Mouse (Mus musculus) retina, postnatal 1 day (tissue): Measurements from ENCODE around the gene Arl6ip6.

Experiments
- DNase-seq: peaks from one replicate; pipeline ENCODE4 v3.0.0-alpha.2; 2012

Gene Arl6ip6

DNA sequence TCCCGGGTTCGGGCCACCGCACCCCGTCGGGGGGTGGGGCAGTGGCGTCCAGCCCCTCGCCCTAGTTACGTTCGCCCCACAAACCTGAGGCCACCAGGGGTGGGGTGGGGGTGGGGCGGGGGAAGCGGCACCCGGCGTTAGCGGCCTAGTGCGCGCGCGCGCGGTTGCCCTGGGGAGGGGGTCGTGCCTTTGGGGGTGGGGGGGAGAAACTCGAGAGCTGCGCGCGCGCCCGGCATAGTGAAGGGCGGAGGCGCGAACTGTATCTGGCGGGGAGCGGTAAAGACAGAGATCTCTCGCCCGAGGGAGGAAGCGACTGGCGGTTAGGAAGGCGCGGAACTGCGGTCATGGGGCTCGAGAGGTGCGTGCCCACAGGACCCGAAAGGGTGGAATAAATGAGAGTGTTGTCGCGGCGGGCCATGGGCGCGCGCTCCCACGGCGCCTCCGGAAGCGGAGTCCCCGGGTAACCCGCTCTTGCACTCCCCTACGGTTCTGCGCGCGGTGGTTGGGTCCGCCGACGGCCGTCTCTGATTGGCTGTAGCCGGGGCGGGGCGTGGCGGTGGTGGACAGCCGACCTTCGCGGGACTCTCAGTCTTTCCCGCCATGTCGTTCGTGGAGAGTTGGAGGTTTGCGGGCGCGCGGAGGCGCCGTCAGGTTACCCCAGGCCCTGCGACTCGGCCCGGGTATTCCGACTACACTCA lies at the start of gene Arl6ip6:
Arl6ip6 (plus strand) TSS at position 204 of the 698 bp plus-strand sequence.
- peak; percentile 97 for DNase-seq

DNA sequence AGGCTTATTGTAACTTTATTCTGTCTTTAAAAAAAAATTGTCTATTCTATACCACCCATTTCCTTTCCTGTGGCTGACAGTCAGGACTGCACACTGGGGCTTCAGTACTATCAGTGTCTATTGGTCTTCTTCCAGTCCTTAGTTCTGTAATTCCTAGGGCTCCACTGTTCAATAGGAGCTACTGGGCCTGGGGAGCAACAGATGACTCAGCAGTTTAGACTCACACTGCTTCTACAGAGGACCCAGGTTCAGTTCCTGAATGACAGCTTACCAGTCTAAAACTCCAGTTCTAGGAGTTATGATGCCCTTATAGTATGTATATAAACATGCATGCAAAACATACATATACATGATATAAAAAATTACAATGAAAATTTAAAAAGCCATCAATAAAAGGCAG lies 44.7 kb upstream of the Arl6ip6 start:
- no peak for DNase-seq

DNA sequence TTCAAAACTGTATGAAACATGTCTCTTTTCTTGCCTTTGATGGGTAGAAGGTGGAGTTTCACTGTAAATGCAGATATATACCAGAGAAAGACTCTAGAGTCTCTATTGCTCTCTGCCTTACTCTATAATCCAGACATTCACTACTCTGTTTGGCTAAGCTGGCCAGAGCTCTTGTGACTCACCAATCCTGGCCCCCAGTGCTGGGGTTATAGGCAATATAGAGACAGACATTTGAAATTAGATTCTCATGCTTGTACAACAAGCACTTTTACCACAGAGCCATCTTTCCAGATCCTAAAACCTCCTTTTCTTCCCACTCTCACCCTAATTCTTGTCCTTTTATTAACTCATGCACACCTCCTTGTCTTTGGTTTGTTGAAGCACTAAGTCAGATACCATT lies 17.6 kb upstream of the Arl6ip6 start:
- DNase-seq = no peak

DNA sequence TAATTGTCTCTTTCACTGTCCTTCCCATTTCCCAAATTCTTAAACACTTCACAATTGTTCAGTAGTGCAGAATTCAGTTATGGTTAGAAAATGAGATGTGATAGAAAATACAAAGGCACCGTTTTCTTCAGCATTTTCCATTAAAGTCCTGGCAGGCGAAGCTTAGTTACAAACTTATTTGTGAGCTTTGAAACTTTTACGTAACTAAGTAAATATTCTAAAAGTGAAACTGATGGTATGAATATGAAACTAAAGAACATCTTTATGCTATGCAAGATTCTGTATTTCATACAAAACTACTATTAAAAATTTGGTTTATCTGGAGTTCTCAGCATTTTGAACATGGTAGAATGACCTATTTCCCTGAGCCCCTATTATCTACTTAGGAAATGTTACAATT lies 12.6 kb upstream of the Arl6ip6 start:
- no peak for DNase-seq

DNA sequence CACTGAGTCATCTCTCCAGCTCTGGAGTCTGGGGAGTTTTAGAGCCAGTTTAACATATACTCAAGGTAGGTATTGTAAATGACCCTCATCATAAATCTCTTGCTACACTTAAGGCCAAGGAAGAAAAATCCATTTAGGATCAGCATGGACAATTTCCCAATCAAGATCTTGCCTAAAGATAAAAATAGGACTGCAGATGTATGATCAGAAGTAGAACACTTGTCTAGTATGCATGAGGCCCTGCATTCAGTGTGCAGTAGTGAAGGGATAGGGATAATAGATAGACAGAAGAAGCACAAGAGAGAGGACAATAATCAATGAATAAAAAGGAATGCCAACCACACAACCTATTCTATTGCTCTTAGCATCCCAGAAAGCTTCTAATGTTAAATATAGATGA lies 11.7 kb upstream of the Arl6ip6 start:
- DNase-seq = no peak

DNA sequence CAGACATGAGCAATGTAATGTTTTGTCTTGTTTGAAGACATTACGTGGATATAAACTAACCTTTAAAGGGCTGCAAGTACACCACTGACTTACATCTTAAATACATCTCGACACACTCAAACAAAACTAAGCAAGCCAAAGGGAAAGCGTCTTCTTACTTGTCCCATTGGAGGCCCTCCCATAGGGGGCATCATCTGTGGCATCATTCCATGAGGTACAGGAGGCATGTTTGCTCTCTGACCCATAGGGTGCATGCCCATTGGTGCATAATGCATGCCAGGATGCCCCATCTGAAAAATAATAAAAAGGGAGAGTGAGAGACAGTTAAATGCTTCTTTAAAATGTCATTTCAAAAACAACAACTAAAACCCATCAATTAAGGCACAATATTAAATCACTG lies 1.7 kb upstream of the Arl6ip6 start:
- peak; percentile 17 for DNase-seq

DNA sequence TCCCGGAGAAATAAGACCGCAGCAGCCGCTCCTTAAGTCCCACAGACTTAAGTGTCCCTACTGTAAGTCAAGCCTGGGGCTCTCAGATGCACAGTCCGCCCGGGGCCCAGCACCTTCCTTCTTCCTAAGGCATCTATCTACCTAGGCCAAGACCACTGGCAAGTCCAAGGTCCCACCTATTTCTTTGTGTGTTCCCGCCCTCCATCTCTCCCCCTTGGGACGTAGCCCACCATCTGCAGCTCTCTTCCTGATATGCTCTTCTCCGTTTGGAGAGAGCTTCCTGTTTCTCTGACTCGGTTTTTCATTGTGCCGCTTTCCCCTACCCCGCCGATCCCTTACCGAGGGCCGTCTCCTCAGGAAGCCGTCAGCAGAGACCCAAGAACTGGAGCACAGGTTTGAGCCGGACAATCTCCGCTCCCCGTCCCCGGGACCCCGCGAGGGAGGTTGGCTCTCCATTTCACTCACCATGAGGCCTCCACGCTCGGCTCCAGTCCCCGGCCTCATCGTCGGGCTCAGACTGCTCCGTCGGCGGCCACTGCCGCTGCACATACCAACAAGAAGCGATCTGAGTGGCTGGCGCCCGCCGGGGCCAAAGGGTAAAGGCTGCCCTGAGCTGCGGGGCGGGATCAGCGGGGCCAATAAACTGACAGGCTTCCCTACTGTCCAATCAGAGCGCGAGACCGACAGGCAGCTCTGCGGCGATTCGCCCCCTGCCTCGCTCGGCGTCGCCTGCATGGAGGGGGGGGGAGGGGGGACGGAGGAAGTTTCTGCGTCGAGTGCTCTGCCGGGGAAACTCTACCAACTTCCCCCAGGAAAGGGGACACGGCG lies 628 bp upstream of the Arl6ip6 start, which contains the start of gene Prpf40a:
Prpf40a (minus strand) TSS at position 601 of the 828 bp plus-strand sequence.
- DNase-seq = peak; percentile 100

DNA sequence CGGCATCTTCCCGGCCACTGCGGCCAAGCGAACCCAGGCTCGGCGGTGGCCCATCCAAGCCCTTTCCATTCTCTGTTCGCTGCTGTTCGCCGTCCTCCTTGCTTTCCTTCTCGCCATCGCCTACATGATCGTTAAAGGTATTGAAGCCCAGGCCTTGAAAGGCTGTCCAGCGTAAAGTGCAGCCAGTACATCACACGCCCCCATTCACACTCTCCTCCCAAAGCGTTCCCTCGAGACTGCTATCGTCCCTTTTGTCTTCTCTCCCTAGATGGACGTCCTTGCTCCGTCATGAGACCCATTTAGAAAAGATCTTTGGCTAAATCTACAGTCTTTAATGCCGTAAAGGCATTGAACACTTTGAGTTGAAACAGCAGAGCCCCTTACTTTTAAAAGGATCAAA lies 860 bp downstream of the Arl6ip6 start:
- DNase-seq = no peak

DNA sequence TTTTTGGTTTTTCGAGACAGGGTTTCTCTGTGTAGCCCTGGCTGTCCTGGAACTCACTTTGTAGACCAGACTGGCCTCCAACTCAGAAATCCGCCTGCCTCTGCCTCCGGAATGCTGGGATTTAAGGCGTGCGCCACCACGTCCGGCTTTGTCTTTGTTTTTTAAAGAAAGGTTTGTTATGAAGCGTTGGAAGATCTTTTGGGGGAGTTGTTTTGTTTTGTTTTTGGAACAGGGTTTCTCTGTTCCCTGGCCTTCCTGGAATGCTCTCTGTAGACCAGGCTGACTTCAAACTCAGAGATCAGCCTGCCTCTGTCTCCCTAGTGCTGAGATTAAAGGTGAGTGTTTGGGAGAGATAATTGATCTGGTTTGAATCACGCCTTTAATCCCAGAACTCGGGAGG lies 4.9 kb downstream of the Arl6ip6 start:
- no peak for DNase-seq

DNA sequence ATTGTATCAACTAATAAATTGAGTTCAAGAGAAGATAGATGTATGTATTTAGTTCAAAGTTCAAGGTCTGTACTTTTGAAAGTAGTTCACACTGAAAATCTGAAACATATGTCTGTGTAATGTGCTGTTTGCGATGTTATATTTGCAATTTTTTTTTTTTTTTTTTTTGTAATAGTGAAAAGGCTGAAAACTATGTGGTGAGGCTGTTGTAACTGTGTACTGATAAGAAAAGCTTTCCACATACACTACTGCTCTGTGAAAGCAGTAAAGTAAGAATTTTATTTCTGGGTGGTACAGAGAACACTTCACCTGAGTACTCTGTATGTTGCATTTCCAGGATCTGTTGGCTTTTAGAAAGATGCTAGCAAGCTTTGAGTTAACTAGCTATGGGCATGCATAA lies 7.7 kb downstream of the Arl6ip6 start:
- DNase-seq = no peak

DNA sequence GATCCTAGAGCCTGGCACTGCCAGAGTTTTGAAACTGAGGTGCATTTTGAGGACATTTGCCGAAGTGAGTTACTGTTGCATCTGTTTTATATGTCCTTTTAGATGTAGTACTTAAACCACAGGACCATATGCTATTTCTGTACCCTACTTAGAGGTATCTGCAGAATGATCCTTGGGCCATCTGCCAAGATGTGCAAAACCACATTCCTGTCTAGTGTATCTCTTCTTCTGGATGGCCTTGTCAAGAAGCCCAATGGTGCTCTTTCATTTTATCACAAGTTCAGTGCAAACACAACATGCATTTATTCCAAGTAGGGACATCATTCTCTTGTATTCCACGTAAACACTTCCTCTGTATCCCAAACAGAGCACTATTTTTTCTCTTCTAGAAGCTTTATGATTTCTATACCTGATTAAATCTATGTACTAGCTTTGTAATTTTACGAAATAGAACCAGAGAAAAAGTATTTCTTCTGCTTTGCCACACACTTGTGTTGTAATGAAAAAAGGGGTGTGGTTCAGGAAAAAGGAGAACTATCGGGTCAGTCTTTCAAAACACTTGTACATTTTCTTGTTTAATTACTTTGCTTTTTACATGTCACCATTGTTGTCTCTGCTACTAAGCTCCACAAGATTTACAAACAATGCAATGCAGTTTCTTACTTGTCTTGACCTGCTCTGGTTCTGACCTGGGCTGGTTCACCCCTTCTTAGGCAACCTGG lies 8.8 kb downstream of the Arl6ip6 start:
- DNase-seq = no peak

DNA sequence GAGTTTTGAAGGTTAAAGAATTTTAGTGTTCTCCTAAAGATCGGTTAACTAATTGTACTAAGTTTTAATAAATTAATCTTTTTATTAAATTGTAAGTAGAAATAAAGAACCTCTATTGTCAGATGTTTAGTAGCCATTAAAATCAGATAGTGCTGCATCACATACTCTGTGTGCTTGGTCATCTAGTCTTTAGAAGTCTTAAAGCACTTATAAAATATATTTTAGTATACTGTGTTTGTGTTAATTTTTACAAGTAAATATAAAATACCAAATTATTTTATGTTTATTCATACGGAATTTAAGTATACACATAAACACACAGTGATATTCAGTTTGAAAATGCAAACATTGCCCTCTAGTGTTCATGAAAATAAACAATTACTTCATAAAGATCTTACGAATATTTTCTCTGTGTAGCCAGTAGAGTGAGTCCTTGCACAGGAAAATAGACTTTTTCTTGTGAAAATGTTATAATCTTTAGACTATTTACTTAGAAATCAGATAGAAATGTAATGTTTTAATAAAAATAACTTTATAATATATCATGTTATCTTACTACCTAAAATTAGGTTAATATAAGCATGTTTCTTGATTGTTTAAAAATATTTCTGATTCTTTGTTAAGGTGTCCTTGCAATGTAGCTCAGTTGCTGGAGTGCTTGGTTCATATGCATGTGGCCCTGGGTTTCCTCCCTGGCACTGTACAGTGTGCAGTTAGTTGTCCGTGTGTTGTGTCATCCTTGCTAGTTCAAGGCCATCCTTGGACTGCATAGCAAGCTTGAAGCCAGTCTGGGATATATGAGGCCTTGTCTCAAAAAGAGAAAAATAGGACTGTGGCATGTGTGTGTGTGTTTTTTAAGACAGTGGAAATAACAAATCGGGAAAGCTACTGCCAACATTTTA lies 13.1 kb downstream of the Arl6ip6 start:
- DNase-seq = peak; percentile 54

DNA sequence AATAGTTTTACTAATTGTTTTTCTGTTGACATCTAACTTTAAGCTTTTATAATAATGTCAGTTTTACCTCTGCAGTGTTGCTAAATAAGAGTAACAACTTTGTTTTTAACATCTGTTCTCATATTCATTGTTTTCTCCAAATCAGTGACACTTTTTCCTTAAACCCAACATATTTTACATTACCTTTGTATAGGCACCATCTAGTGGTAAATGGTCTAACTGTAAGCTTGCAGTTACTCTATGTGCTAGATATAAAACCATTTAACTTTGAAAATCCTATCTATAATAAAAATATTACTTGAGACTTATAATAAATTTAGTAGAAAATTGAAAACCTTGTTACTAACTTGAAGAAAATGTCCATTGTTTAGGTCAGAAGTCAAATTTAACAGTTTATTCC lies 15.2 kb downstream of the Arl6ip6 start:
- no peak for DNase-seq

DNA sequence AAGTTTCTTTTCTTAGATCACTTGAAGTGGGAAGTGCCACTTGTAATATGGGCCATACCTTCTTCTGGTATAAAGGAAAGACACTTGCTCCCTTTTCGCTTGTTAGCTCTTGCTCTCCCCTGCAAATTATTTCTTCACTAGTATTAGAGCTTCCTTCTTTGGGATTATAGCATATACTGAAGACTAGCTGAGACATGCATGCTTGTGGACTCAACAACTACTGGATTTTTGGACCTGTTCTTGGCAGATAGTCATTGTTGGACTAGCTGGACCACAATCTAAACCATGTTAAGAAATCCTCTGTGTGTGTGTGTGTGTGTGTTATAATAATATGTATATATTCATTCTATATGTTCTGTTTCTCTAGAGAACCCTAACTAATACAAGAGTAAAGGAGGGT lies 22.0 kb downstream of the Arl6ip6 start:
- DNase-seq = no peak

DNA sequence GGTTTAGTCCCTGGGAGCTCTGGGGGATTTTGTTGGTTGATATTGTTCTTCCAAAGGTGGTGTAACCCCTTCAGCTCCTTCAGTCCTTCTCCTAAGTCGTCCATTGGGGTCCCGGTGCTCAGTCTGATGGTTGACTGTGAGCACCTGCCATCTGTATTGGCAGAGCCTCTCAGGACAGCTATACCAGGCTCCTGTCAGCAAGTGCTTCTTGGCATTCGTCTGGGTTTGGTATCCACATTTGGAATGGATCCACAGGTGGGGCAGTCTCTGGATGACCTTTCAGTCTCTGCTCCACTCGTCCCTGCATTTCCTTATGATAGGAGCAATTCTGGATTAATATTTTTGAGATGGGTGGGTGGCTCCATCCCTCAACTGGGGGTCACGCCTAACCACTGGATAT lies 30.7 kb downstream of the Arl6ip6 start:
- no peak for DNase-seq

DNA sequence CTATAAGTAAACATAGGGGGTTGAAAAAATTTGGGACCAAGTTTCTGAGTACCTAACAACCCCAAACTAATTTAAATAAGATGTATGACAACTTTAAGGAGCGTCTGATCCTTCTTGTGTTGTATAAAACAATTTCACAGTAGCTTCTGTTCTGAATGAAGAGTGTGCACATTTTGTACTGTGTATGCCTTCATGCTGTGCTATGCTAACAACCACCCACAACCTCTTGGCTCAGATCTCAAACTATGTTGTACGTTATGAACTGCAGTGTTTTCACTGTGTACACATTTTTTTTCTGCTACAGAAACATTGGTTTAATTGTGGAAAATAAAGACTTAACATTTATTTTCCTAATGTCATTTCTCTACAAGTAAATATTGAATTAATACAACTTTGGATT lies 65.5 kb downstream of the Arl6ip6 start:
- no peak for DNase-seq
